Mouse (Mus musculus) neural tube, embryonic 11.5 days (tissue): ENCODE results near the gene E2f2. TPM values are rescaled to one million over a fixed set of nuclear protein-coding genes. Genes with fewer than 3 reads are reported as not detected.
A peak's percentile ranks its signal among the peaks of the same experiment; 100 is the strongest.

Source experiments
- ATAC-seq: fragments of 200-750 bp; cut with Nextera tagmentation; 2 replicates; pipeline ENCODE4 v1.8.0; 2017; ENCODE audit warnings: moderate number of reproducible peaks, mild to moderate bottlenecking, moderate TSS enrichment, moderate library complexity; ENCODE audit not compliant: insufficient read depth, low FRiP score, low TSS enrichment
- DNase-seq: peaks from one replicate; pipeline ENCODE4 v3.0.0-alpha.2; 2015; ENCODE audit warnings: low spot score
- H3K27ac ChIP-seq: fragments of 300-500 bp; sonication (generic); 2 replicates; pipeline ENCODE4 v1.5.1; 2014; ENCODE audit warnings: low read depth, mild to moderate bottlenecking, low read length
- H3K27me3 ChIP-seq: fragments of 300-500 bp; sonication (generic); 2 replicates; pipeline ENCODE4 v1.6.1; 2014; ENCODE audit warnings: mild to moderate bottlenecking, low read length, mixed read lengths; ENCODE audit not compliant: control insufficient read depth, insufficient read depth
- H3K36me3 ChIP-seq: fragments of 300-500 bp; sonication (generic); 2 replicates; pipeline ENCODE4 v1.6.1; 2014; ENCODE audit warnings: mild to moderate bottlenecking, low read length, moderate library complexity, mixed read lengths; ENCODE audit not compliant: control insufficient read depth, insufficient read depth
- H3K4me1 ChIP-seq: fragments of 300-500 bp; sonication (generic); 2 replicates; pipeline ENCODE4 v1.6.1; 2014; ENCODE audit warnings: low read length, mixed read lengths; ENCODE audit not compliant: control insufficient read depth, insufficient read depth
- H3K4me2 ChIP-seq: fragments of 300-500 bp; sonication (generic); 2 replicates; pipeline ENCODE4 v1.6.1; 2014; ENCODE audit warnings: low read depth, mild to moderate bottlenecking, moderate library complexity
- H3K4me3 ChIP-seq: fragments of 300-500 bp; sonication (generic); 2 replicates; pipeline ENCODE4 v1.5.1; 2014; ENCODE audit warnings: low read depth, low read length
- H3K9ac ChIP-seq: fragments of 300-500 bp; sonication (generic); 2 replicates; pipeline ENCODE4 v1.6.1; 2014; ENCODE audit warnings: mild to moderate bottlenecking, low read length
- H3K9me3 ChIP-seq: fragments of 300-500 bp; sonication (generic); 2 replicates; pipeline ENCODE4 v1.6.1; 2016; ENCODE audit warnings: low read length; ENCODE audit not compliant: control insufficient read depth
- WGBS: fragments of 180-500 bp; shearing (Covaris S2); extraction: QIAGEN DNeasy Blood & Tissue Kit; methylation state at CpG from one replicate; pipeline ENCODE4 v1.1.7; 2014; 5-methylcytosine and 5-hydroxymethylcytosine counted together
- polyA plus RNA-seq: library from polyadenylated mRNA; unstranded; fragments of >200 nt; fragmentation: Nextera tagmentation; extraction: Ambion mirVana; gene quantifications from 2 replicates; pipeline ENCODE4 v1.2.1, GENCODE M21; 2014

Gene E2f2
- polyA plus RNA-seq, 1 experiment from 2014 or later = 7.2 TPM

DNA sequence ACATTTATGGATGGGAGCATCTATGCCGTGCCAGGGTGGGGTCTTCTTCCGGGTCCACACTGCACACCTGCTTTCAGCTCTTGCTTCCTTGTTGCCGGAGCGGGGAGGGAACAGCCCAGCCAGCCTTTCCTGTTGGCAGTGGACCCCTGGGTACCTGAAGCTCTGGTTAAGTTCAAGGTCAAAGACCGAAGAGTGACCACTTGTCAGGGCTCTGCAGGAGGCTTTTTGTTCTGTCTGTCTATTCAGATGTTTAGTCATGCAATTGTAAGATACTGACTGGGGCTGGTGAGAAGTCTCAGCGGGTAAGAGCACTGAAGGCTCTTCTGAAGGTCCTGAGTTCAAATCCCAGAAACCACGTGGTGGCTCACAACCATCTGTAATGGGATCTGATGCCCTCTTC lies 26.7 kb downstream of the E2f2 start:
- H3K4me1 ChIP-seq = no peaks in the 10 kb centered on the region
- DNase-seq (no peak), ATAC-seq (no peak)
- WGBS = 76% methylated on average over 7 of the region's 7 CpGs
- no peak overlapping the region for H3K9ac ChIP-seq
- H3K9me3 ChIP-seq = no peaks in the 10 kb centered on the region
- no peak overlapping the region for H3K4me2 ChIP-seq
- H3K4me3 ChIP-seq = no peak overlapping the region
- no peak overlapping the region for H3K27ac ChIP-seq
- H3K36me3 ChIP-seq = no peaks in the 10 kb centered on the region
- H3K27me3 ChIP-seq = no peaks in the 10 kb centered on the region

DNA sequence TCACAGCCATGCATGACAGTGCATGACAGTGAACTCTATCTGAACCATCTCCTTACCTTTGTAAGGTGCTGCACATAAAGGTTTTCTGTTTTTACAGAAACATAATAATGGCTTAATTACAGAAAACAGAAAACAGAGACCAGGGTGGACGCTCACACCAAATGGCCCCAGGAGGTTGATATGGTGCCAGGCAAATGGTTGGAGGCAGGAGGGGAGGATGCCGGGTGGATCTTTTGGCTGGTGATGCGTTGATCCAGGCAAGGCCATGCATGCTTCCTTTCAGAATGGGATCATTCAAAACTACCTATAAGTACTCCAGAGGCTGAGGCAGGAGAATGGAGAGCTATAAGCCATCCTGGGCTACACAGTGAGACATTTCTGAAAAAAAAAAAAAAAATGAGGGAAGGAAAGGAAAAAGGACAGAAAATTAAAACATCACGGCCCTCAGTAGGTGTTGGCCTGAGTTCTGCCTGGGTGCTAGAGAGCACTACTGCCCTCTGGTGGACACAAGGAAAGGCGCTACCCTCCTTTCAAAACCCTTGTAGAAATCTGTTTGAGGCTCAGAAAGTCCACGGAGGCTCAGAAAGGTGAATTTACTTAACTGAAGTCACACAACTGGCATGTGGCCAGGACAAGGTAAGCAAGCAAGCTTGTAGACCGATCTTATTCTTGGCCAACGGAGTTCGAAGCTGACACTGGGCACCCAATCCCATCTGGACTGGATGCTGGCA lies 27.5 kb downstream of the E2f2 start:
- no peak overlapping the region for H3K27ac ChIP-seq
- ATAC-seq (no peak), DNase-seq (peak; percentile 59)
- no peaks in the 10 kb centered on the region for H3K36me3 ChIP-seq
- WGBS = 33% methylated on average over 9 of the region's 9 CpGs
- H3K9ac ChIP-seq = no peak overlapping the region
- H3K9me3 ChIP-seq = no peaks in the 10 kb centered on the region
- no peaks in the 10 kb centered on the region for H3K4me1 ChIP-seq
- H3K27me3 ChIP-seq = no peaks in the 10 kb centered on the region
- H3K4me3 ChIP-seq = no peak overlapping the region
- H3K4me2 ChIP-seq = no peak overlapping the region

DNA sequence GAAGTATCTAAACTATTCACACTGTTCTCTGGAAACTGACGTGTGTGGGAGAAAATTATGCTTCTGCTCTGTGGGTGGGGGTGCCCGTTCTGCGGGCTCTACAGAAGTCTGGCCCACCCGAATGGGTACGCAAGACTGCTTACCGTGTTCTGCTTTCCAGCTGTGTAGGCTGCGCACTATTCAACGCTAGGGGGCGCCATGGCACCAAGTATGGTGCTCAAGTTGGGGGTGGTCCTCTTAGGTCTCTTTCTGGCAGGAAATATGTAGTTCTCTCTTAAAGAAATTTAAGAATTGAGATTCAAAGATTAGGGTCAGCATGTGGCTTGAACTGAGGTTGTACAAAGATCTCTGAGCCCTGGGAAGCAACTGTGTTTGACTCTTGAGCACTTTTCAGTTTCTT lies 30.3 kb downstream of the E2f2 start:
- no peak for ATAC-seq
- peak; percentile 88 for DNase-seq
- WGBS = 8% methylated on average over 9 of the region's 9 CpGs
- Histone ChIP-seq H3K4me2 (no peak overlapping the region), H3K36me3 (no peaks in the 10 kb centered on the region), H3K9me3 (no peaks in the 10 kb centered on the region), H3K4me3 (no peak overlapping the region), H3K27me3 (no peaks in the 10 kb centered on the region), H3K4me1 (peaks cover 14% of the 10 kb centered on the region), H3K9ac (no peak overlapping the region), H3K27ac (no peak overlapping the region)

DNA sequence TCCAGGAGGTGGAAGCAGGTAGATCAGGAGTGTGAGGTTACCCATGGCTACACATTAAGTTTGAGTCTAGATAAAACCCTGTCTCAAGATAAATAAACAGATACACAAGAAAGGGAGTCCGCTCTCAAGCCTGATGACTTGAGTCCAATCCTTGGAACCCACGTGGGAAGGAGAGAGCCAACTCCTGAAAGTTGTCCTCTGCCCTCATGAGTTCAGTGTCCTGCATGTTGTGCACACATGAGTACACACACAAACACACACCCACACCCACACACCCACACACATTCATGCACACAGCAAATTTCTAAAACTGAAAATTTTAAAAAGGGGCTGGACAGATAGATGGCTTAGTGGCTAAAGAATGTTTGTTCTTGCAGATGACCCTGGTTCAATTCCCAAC lies 32.6 kb downstream of the E2f2 start:
- H3K36me3 ChIP-seq = no peaks in the 10 kb centered on the region
- DNase-seq (no peak), ATAC-seq (no peak)
- H3K9me3 ChIP-seq = no peaks in the 10 kb centered on the region
- no peaks in the 10 kb centered on the region for H3K27me3 ChIP-seq
- peaks cover 14% of the 10 kb centered on the region for H3K4me1 ChIP-seq
- 75% methylated on average over 2 of the region's 2 CpGs for WGBS
- H3K4me2 ChIP-seq = no peak overlapping the region
- no peak overlapping the region for H3K27ac ChIP-seq
- no peak overlapping the region for H3K9ac ChIP-seq
- no peak overlapping the region for H3K4me3 ChIP-seq

DNA sequence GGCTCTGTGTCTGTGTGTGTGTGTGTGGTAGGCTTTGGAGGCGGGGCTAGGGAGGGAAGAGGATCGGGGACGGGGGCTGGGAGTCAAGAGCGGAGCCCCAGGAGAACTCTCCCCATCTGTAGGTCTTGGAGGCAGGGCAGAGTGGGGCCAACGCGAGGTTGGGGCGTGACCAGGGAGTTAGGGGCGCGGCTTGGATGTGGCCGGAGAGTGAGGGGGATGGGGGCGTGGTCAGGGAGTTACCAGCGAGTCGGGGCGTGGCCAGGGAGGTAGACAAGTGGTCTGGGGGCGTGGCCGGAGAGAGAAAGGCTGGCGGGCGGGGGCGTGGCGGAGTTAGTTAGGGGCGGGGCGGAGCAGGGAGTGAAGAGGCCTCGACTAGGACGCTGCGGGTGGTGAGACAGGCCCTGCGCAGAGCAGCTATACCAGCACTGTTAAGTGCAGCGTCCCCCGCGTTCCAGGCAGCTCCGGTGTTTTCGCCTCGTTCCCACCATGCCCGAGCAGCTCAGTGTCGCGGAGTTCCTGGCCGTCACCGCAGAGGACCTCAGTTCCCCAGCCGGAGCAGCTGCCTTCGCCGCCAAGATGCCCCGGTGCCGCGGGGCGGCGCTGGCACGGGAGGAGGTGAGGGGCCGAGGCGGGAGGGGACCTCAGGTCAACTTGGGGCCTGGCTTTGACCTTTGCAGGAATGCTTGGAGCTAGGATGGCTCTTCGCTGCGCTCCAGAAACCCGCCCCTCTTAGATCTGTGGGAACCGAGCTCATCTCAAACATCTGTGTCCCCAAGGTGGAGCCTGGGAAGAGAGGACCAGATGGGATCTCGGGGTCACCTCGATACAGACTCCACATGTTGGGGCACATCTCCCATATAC lies 34.1 kb downstream of the E2f2 start, which contains the start of gene Asap3:
Gene Asap3, plus strand, starts transcription at position 333 of the 861 bp plus-strand sequence.
- H3K9ac ChIP-seq = peak within 1 kb of the TSS; percentile 74
- peak; percentile 99 for DNase-seq
- H3K27me3 ChIP-seq = no peaks in the 10 kb centered on the region
- no peaks in the 10 kb centered on the region for H3K9me3 ChIP-seq
- H3K4me2 ChIP-seq = peak within 1 kb of the TSS; percentile 95
- peak within 1 kb of the TSS; percentile 59 for H3K4me3 ChIP-seq
- no peaks in the 10 kb centered on the region for H3K36me3 ChIP-seq
- ATAC-seq = peak; percentile 89
- WGBS = under 1% methylated on average over 53 of the region's 54 CpGs
- H3K4me1 ChIP-seq = peaks cover 14% of the 10 kb centered on the region
- 0 out of 2 replicates have a peak within 1 kb of the TSS, but pooled peaks have one; percentile 39 for H3K27ac ChIP-seq

DNA sequence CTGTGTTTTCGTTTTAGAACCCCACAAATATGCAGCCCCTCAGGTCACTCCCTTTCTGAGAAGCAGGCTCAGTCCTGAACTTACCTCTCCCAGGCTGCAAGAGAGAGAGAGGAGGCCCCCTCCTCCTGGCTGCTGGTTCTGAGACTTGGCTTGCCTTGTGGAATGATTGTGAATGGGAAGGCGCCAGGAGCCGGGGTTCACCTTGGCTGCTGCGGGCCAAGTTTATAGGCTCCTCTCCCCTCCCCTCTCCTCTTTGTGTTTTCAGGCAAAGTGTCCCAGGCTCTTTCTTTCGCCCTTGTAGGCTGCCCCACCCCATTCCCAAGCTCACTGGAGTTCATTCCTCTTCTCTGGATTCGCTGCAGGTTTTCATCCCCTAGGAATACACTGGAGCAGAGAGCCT lies 34.7 kb downstream of the E2f2 start:
- under 1% methylated on average over 6 of the region's 6 CpGs for WGBS
- H3K27me3 ChIP-seq = no peaks in the 10 kb centered on the region
- H3K4me1 ChIP-seq = peaks cover 14% of the 10 kb centered on the region
- DNase-seq = no peak
- no peaks in the 10 kb centered on the region for H3K9me3 ChIP-seq
- H3K4me2 ChIP-seq = peak overlapping the region; percentile 95
- H3K9ac ChIP-seq = peak overlapping the region; percentile 74
- no peaks in the 10 kb centered on the region for H3K36me3 ChIP-seq
- ATAC-seq = no peak; the same call in 1 of the 2 replicates
- peak overlapping the region; percentile 59 for H3K4me3 ChIP-seq
- H3K27ac ChIP-seq = 0 out of 2 replicates have a peak overlapping the region, but pooled peaks have one; percentile 35

DNA sequence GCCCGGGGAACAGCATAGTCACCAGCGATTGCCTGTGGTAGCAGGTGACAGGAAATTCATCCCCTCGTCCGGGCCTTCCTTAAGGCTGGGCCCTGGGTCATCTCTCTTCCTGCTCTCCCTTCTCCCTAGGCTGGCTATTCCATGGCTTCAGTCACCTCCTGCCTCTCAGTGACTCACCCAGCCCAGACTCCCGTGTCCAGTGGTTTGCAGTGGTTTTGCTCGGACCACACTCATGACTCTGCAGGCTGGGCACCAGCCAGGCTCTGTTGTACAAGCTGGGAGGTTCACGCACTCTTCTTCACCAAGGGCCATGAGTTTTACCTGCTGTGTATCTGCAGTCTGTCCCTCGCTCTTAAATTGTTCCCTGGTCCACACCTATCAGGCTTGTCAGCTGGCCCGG lies 38.7 kb downstream of the E2f2 start:
- no peaks in the 10 kb centered on the region for H3K27me3 ChIP-seq
- H3K4me2 ChIP-seq = no peak overlapping the region
- H3K9ac ChIP-seq = no peak overlapping the region
- peaks cover 11% of the 10 kb centered on the region for H3K4me1 ChIP-seq
- 80% methylated on average over 9 of the region's 9 CpGs for WGBS
- ATAC-seq = no peak
- H3K9me3 ChIP-seq = no peaks in the 10 kb centered on the region
- no peak for DNase-seq
- no peaks in the 10 kb centered on the region for H3K36me3 ChIP-seq
- H3K4me3 ChIP-seq = no peak overlapping the region
- no peak overlapping the region for H3K27ac ChIP-seq

DNA sequence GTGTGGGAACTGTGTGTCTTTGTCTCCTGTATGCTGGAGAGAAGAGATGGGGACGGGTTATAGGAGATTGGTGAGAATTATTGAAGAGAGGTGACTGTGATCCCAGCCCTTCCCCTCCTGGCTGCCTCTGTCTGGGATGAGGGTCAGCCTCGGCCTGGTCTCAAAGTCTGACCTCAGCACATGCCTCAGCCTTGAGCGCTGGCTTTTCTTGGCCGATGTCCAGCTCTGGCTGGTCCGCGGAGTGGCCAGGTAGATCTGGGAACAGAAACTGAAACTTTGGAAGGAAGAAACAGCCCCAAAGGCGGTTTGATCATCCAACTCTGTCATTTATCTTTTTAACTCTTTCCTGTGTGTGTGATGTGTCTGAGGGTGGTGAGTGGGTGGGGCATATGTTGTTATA lies 41.4 kb downstream of the E2f2 start:
- H3K27ac ChIP-seq = no peak overlapping the region
- DNase-seq = no peak
- H3K9ac ChIP-seq = no peak overlapping the region
- no peaks in the 10 kb centered on the region for H3K9me3 ChIP-seq
- peaks cover 5% of the 10 kb centered on the region for H3K4me1 ChIP-seq
- H3K4me2 ChIP-seq = no peak overlapping the region
- ATAC-seq = no peak
- H3K27me3 ChIP-seq = no peaks in the 10 kb centered on the region
- WGBS = 83% methylated on average over 7 of the region's 7 CpGs
- no peaks in the 10 kb centered on the region for H3K36me3 ChIP-seq
- H3K4me3 ChIP-seq = no peak overlapping the region
